Mouse (Mus musculus) C2C12 (cell line): ENCODE measurements around the gene Wfdc21.
A peak's percentile ranks its signal among the peaks of the same experiment; 100 is the strongest.

Experiments
- CEBPB ChIP-seq: IDR thresholded peaks from one replicate; pipeline ENCODE4 v1.6.1; 2011; ENCODE audit warnings: low read depth, mild to moderate bottlenecking, control low read depth, moderate library complexity
- CTCF ChIP-seq: IDR thresholded peaks from one replicate; pipeline ENCODE4 v1.5.1; 2011; ENCODE audit not compliant: control insufficient read depth, insufficient read depth, insufficient read length
- FOSL1 ChIP-seq: IDR thresholded peaks from one replicate; pipeline ENCODE4 v1.8.0; 2011; ENCODE audit warnings: mild to moderate bottlenecking, low read length; ENCODE audit not compliant: poor library complexity, insufficient read depth, severe bottlenecking
- MAX ChIP-seq: IDR thresholded peaks from one replicate; pipeline ENCODE4 v1.6.1; 2011; ENCODE audit warnings: mild to moderate bottlenecking, control low read depth
- MYOD1 ChIP-seq: IDR thresholded peaks from one replicate; pipeline ENCODE4 v1.6.1; 2011; ENCODE audit warnings: low read depth; ENCODE audit not compliant: control insufficient read depth, insufficient read length
- MYOG ChIP-seq: IDR thresholded peaks from one replicate; pipeline ENCODE4 v1.6.1; 2011; ENCODE audit not compliant: control insufficient read depth, insufficient read length; ENCODE audit errors: extremely low read depth
- USF1 ChIP-seq: IDR thresholded peaks from one replicate; pipeline ENCODE4 v1.6.1; 2011; ENCODE audit warnings: low read depth, mild to moderate bottlenecking, control low read depth, moderate library complexity

GRCm38 (mm10) chr11:83785366-83785765 is 38.6 kb downstream of the Wfdc21 start:
- TF ChIP-seq FOSL1 (no peak), MAX (no peak), USF1 (no peak), CTCF (peak; percentile 1), CEBPB (no peak), MYOG (no peak), MYOD1 (no peak)
